Mouse (Mus musculus) urinary bladder, postnatal 10 days (tissue): ENCODE measurements around the gene Resp18.
"Not testable (repeated sequence)": the region's sequence is repeated elsewhere in the genome, so short reads cannot be mapped to it uniquely, and the experiment has no call there.

Source experiments
- DNase-seq: peaks from one replicate; pipeline ENCODE4 v3.0.0; 2022; ENCODE audit warnings: low spot score

Resp18 gene

DNA sequence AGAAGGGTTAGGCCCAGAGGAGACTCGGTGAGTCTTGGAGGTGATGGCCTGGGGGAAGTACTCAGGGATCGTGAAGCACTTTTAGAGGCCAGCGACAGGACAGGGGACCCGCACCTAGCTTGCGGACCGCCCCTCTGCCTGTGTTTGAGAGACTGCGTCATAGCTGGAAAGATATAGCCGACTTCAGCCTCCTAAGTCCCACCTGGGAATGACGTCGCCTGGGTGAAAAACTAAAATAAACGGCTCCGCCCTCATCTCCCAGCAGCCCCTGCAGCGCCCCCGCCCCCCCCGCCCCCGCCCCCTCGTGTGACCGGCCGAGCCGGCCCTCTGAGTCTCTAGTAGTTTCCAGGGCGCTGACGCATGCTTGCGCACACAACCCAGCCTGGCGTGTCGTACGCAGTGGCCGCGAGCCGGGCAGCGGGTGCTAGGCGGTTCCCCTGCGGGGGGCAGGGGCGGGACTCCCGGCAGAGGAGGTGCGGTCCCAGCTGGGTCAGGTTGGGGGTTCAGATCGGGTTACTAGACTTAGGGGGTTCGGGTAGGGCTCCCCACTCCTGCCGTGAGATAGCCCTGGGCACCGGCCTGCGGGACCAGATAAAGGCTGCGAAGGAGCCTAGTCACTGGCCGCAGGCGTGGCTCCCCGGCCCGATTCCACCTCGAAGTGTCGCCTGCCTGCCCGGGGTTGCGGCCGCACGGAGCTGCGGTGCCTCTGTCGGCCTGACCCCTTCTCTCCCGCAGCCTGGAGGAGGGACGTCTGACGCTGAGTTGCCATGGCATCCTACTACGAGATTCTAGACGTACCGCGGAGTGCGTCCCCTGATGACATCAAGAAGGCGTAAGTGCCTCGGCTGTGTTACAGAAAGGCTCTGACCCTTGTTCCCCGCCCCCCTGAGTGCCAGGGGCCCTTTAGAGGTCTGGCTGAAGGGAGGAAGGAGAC, 41.8 kb downstream of the Resp18 start, which contains the start of gene Dnajb2:
Gene Dnajb2 (plus strand): TSS at position 290 of the 934 bp plus-strand sequence.
- DNase-seq, result peak; percentile 57

DNA sequence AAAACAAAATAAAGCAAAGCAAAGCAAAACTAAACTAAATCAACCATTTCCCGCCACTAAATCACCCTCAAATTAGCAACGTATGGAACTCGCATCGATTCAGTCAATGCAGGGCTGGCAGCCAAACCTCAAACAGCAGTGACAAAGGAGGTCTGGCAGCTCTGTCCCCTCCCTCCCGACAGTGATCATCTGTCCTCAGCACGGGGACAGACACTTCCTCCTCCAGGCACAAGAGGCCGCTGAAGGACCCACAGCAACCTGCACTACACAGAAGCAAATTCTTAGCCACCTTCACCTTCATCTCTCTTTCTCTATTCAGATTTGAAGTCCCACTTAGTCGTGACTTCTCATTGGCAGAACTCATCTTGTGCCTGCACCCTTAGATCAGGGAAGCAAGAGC, 43.6 kb downstream of the Resp18 start:
- no peak for DNase-seq

DNA sequence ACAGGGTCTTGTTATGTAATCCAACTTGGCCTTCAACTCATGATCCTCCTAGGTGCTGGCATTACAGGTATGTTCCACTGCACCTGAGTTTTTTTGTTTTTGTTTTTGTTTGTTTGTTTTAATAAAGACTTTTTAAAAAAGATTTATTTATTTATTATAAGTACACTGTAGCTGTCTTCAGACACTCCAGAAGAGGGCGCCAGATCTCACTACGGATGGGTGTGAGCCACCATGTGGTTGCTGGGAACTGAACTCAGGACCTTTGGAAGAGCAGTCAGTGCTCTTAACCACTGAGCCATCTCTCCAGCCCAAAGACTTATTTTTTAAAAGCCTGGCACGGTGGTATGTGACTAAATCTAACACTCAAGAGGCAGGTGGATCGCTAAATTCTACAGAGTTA, 45.7 kb downstream of the Resp18 start:
- not testable (repeated sequence) for DNase-seq

GRCm38 (mm10) chr1:75231664-75232152, 46.5 kb downstream of the Resp18 start, which contains the start of gene A630095N17Rik:
A630095N17Rik (minus strand) TSS chr1:75232102.
- DNase-seq, result no peak

- no peak for DNase-seq
These were observed 47.0 kb downstream of the Resp18 start for GRCm38 (mm10) chr1:75231224-75231623.

GRCm38 (mm10) chr1:75230335-75230994, 47.8 kb downstream of the Resp18 start:
- DNase-seq, result no peak

DNA sequence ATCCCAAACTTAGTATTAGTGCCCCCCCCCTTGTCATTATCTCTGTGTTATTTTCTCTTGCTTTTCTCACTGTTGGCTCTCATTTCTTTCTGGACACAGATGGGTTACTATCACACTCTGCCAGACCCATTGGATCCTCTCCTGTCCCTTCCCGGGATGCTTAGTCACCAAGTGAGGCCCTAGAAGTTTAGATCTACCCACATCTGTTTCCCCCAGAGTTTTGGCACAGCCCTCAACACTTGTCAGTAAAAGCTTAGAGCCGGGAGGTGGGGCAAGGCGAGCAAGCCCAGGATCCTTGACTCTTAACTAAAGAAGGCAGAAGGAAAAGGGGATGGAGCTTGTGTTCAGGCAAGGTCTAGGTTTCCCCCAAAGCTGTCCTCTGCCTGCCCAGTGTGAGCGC, 49.1 kb downstream of the Resp18 start:
- DNase-seq, result no peak

GRCm38 (mm10) chr1:75227653-75228052, 50.6 kb downstream of the Resp18 start:
- no peak for DNase-seq

DNA sequence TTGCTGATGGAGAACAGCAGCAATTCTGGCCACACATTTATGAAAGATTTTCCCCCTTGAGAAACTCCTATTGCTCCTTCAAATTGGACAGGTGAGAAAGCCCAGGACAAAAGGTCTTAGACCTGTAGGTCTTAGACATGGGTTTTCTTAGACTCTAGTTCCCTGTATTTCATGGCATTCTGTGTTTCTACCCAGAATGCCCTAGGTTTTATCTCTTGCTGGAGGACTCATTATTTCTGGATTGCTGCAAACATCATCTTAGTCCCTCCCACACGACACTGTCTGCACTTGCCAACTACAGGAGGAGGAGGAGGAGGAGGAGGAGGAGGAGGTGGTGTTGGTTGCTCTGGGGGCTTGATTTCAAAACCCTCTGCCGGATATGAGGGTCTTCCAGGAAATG, 52.1 kb downstream of the Resp18 start:
- no peak for DNase-seq

GRCm38 (mm10) chr1:75225473-75225872, 52.7 kb downstream of the Resp18 start:
- DNase-seq, result no peak

DNA sequence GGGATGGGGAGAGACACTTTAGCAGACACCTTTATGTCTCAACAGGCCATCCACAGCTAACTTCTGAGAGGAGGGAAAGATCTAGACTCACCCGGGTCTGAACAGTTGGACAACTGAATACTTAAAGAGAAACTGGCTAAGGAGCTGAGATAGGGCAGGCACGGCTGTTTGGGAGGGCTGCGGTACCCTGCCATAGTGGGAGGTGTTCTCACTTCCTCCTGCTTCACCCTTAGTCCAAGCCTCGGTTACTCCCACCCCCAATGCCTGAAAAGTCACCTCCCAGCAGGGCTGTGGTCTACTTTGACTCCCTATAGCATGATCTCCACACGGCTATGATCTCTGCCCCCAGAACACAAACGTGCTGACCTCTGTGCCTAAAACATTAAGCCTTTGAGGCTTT, 54.7 kb downstream of the Resp18 start:
- DNase-seq, result no peak

- DNase-seq, result no peak
These were observed 55.3 kb downstream of the Resp18 start for GRCm38 (mm10) chr1:75222926-75223325.
